Mouse (Mus musculus) naive thymus-derived CD4-positive, alpha-beta T cell, adult 2 months (primary cell): ENCODE measurements around the gene Dcaf12l2.

Experiments used
- DNase-seq: peaks from one replicate; pipeline ENCODE4 v3.0.0-alpha.2; 2011; ENCODE audit warnings: low read depth

The Dcaf12l2 gene

GRCm38 (mm10) chrX:44367646-44368521, at the start of gene Dcaf12l2:
Gene Dcaf12l2, minus strand, starts transcription at chrX:44368342.
- no peak for DNase-seq

- DNase-seq: no peak
Measured at GRCm38 (mm10) chrX:44367280-44367645, 879 bp downstream of the Dcaf12l2 start.
